Mouse (Mus musculus) heart, postnatal 0 days (tissue): ENCODE measurements around the gene Kcnq1. TPM values are rescaled to one million over a fixed set of nuclear protein-coding genes. Genes with fewer than 3 reads are reported as not detected.

Source experiments
- ATAC-seq: fragments of 200-750 bp; cut with Nextera tagmentation; 2 replicates; pipeline ENCODE4 v1.8.0; 2017; ENCODE audit warnings: low read depth, moderate number of reproducible peaks, moderate library complexity; ENCODE audit not compliant: insufficient read depth
- DNase-seq: peaks from one replicate; pipeline ENCODE4 v3.0.0-alpha.2; 2016; ENCODE audit warnings: low spot score
- H3K27ac ChIP-seq: fragments of 300-500 bp; sonication (generic); 2 replicates; pipeline ENCODE4 v1.5.1; 2014; ENCODE audit warnings: low read depth, mild to moderate bottlenecking
- H3K27me3 ChIP-seq: fragments of 300-500 bp; sonication (generic); 2 replicates; pipeline ENCODE4 v1.6.1; 2014; ENCODE audit warnings: low read length, mixed read lengths; ENCODE audit not compliant: control insufficient read depth, insufficient read depth
- H3K36me3 ChIP-seq: fragments of 300-500 bp; sonication (generic); replicated peaks from 2 replicates; pipeline ENCODE4 v1.6.1; 2014; ENCODE audit warnings: low read length, mixed read lengths; ENCODE audit not compliant: control insufficient read depth, insufficient read depth
- H3K4me1 ChIP-seq: fragments of 300-500 bp; sonication (generic); 2 replicates; pipeline ENCODE4 v1.6.1; 2014; ENCODE audit warnings: antibody characterized with exemption; ENCODE audit not compliant: control insufficient read depth, insufficient read depth
- H3K4me2 ChIP-seq: fragments of 300-500 bp; sonication (generic); 2 replicates; pipeline ENCODE4 v1.6.1; 2014; ENCODE audit warnings: low read depth, mild to moderate bottlenecking, low read length, moderate library complexity
- H3K4me3 ChIP-seq: fragments of 300-500 bp; sonication (generic); 2 replicates; pipeline ENCODE4 v1.5.1; 2014; ENCODE audit warnings: low read depth, low read length
- H3K9ac ChIP-seq: fragments of 300-500 bp; sonication (generic); replicated peaks from 2 replicates; pipeline ENCODE4 v1.6.1; 2014; ENCODE audit warnings: low read depth, low read length, mixed read lengths
- H3K9me3 ChIP-seq: fragments of 300-500 bp; sonication (generic); replicated peaks from 2 replicates; pipeline ENCODE4 v1.6.1; 2016; ENCODE audit warnings: low read length; ENCODE audit not compliant: control insufficient read depth
- CTCF ChIP-seq: IDR thresholded peaks from 2 replicates; pipeline ENCODE4 v1.5.1; 2016; ENCODE audit warnings: antibody characterized with exemption, control low read depth, low read depth
- EP300 ChIP-seq: IDR thresholded peaks from 2 replicates; pipeline ENCODE4 v1.6.1; 2016; ENCODE audit warnings: antibody characterized with exemption, low read depth
- WGBS: fragments of 180-500 bp; shearing (Covaris S2); extraction: QIAGEN DNeasy Blood & Tissue Kit; methylation state at CpG from one replicate; pipeline ENCODE4 v1.1.7; 2014; 5-methylcytosine and 5-hydroxymethylcytosine counted together
- polyA plus RNA-seq: library from polyadenylated mRNA; unstranded; fragments of >200 nt; fragmentation: Nextera tagmentation; extraction: Ambion mirVana; gene quantifications from 2 replicates; pipeline ENCODE4 v1.2.1, GENCODE M21; 2015
- total RNA-seq: library from RNA; depleted of rRNA; stranded (reverse); fragments of >200 nt; gene quantifications from 2 replicates; pipeline ENCODE4 v1.2.3, GENCODE M21; 2014; ENCODE audit warnings: low replicate concordance

Kcnq1 gene
- total and polyA plus RNA-seq, 2 experiments from 2014 or later = 37.2 to 75.9 TPM

GRCm38 (mm10) chr7:143305808-143306207, 199.6 kb downstream of the Kcnq1 start:
- Histone ChIP-seq H3K36me3 (no peaks in the 10 kb centered on the region), H3K4me3 (no peak overlapping the region), H3K4me2 (no peak overlapping the region), H3K27ac (no peak overlapping the region; the same call in 1 of the 2 replicates), H3K27me3 (no peaks in the 10 kb centered on the region), H3K9ac (no peak overlapping the region), H3K9me3 (no peaks in the 10 kb centered on the region), H3K4me1 (peaks cover 31% of the 10 kb centered on the region)
- DNase-seq = no peak
- WGBS = 49% methylated on average over 10 of the region's 10 CpGs
- no peak for ATAC-seq
- TF ChIP-seq CTCF (no peak), EP300 (no peak)

- WGBS = 97% methylated on average over 1 of the region's 1 CpGs
- DNase-seq (no peak), ATAC-seq (no peak)
- Histone ChIP-seq H3K9ac (no peak overlapping the region), H3K27me3 (no peaks in the 10 kb centered on the region), H3K4me2 (no peak overlapping the region), H3K27ac (no peak overlapping the region), H3K9me3 (no peaks in the 10 kb centered on the region), H3K4me1 (peaks cover 40% of the 10 kb centered on the region), H3K36me3 (no peaks in the 10 kb centered on the region), H3K4me3 (no peak overlapping the region)
- TF ChIP-seq CTCF (no peak), EP300 (no peak)
These were observed 201.8 kb downstream of the Kcnq1 start for GRCm38 (mm10) chr7:143308001-143308400.

- Histone ChIP-seq H3K36me3 (no peaks in the 10 kb centered on the region), H3K4me2 (no peak overlapping the region), H3K27me3 (no peaks in the 10 kb centered on the region), H3K27ac (peak overlapping the region; percentile 32), H3K9me3 (no peaks in the 10 kb centered on the region), H3K4me3 (no peak overlapping the region), H3K9ac (no peak overlapping the region), H3K4me1 (peaks cover 58% of the 10 kb centered on the region)
- peak; percentile 37; the same call in 1 of the 2 replicates for ATAC-seq
- 41% methylated on average over 3 of the region's 3 CpGs for WGBS
- TF ChIP-seq EP300 (no peak), CTCF (no peak)
- no peak for DNase-seq
These were observed 204.1 kb downstream of the Kcnq1 start for GRCm38 (mm10) chr7:143310311-143310710.

DNA sequence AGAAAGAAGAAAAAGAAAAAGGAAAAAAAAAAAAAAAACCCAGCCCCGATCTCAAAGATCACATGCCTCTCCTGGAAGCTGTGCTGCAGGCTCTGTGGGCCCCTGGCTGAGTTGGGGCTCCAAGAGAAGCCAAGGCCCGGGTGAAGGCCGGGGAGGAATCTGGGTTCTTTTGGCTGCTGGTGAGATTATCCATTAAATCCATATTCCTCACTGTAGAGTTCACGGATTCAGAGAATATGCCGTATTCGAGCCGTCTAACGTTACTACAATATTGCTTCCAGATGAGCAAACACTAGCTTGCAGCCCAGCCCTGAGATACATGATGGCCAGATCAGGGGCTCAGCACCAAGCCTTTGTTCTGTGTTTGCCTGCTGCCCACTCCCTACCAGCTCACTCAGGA, 204.7 kb downstream of the Kcnq1 start:
- 79% methylated on average over 8 of the region's 8 CpGs for WGBS
- ATAC-seq = no peak
- TF ChIP-seq EP300 = no peak
- no peak for TF ChIP-seq CTCF
- Histone ChIP-seq H3K27ac (0 out of 2 replicates have a peak overlapping the region, but pooled peaks have one; percentile 17), H3K9me3 (no peaks in the 10 kb centered on the region), H3K27me3 (no peaks in the 10 kb centered on the region), H3K4me2 (no peak overlapping the region), H3K4me1 (peaks cover 56% of the 10 kb centered on the region), H3K4me3 (no peak overlapping the region), H3K36me3 (no peaks in the 10 kb centered on the region), H3K9ac (no peak overlapping the region; the same call in 1 of the 2 replicates)
- no peak for DNase-seq

DNA sequence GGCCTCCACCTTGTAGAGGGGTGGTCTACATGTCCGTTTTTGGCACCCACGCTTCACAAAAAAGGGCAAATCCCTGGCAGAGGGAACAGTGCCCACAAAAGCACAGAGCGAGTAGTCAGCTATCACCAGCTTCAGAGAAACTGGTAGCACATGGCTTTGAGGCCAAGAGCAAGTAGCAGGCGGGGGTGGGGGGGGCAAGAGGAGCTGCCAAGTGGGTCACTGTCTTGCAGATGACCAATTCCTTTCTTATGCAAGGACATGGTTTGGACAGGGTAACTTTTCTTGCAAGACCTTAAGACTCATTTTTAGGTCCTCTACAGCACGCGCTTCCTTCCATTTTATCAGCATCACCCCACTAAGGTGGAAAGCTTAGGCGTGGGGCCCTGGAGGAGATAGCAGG, 205.3 kb downstream of the Kcnq1 start:
- H3K27me3 ChIP-seq = no peaks in the 10 kb centered on the region
- no peak for ATAC-seq
- WGBS = 52% methylated on average over 7 of the region's 7 CpGs
- no peaks in the 10 kb centered on the region for H3K9me3 ChIP-seq
- DNase-seq = no peak
- H3K9ac ChIP-seq = no peak overlapping the region
- H3K36me3 ChIP-seq = no peaks in the 10 kb centered on the region
- H3K4me3 ChIP-seq = no peak overlapping the region
- no peak overlapping the region for H3K4me2 ChIP-seq
- no peak overlapping the region for H3K27ac ChIP-seq
- H3K4me1 ChIP-seq = peaks cover 56% of the 10 kb centered on the region
- TF ChIP-seq CTCF (no peak), EP300 (no peak)

- Histone ChIP-seq H3K4me1 (peaks cover 55% of the 10 kb centered on the region), H3K36me3 (no peaks in the 10 kb centered on the region), H3K4me2 (peak overlapping the region; percentile 14; the same call in 1 of the 2 replicates), H3K27ac (peak overlapping the region; percentile 61), H3K9ac (no peak overlapping the region), H3K27me3 (no peaks in the 10 kb centered on the region), H3K4me3 (no peak overlapping the region), H3K9me3 (no peaks in the 10 kb centered on the region)
- DNase-seq (peak; percentile 71), ATAC-seq (peak; percentile 69)
- TF ChIP-seq EP300 (no peak), CTCF (no peak)
- 20% methylated on average over 11 of the region's 11 CpGs for WGBS
These were observed 207.6 kb downstream of the Kcnq1 start for GRCm38 (mm10) chr7:143313572-143314319.
